In genomic region chr8:83652744-83653661, GRCm38 (mm10) we compare ENCODE assay signal across 8 mouse cellular contexts. TPM values are rescaled to one million over a fixed set of nuclear protein-coding genes. Genes with fewer than 3 reads are reported as not detected.
DNase-seq lines count a peak whose midpoint lies in the region; ATAC-seq and TF ChIP-seq lines count a peak whose summit lies in the region.

No protein-coding gene starts in this region.

- H3K9me3 ChIP-seq in kidney, embryonic 14.5 days (ENCODE audit: control insufficient read depth, low read length): peaks cover 6% of the 10 kb centered on the region; the same call in 1 of the 2 replicates
- H3K9me3 ChIP-seq in erythroblast, embryonic 14.5 days (ENCODE audit: control insufficient read depth, low read length): peaks cover 12% of the 10 kb centered on the region
- H3K9me3 ChIP-seq in intestine, postnatal 0 days (ENCODE audit: control insufficient read depth): no peaks in the 10 kb centered on the region
- H3K9me3 ChIP-seq in midbrain, embryonic 10.5 days (replicated peaks): peaks cover 5% of the 10 kb centered on the region; the same call in 1 of the 2 replicates

- peaks cover 11% of the 10 kb centered on the region for H3K4me1 ChIP-seq in kidney, embryonic 14.5 days (ENCODE audit: control insufficient read depth, insufficient read depth, low read length)
- peaks cover 45% of the 10 kb centered on the region for H3K4me1 ChIP-seq in erythroblast, embryonic 14.5 days (ENCODE audit: control insufficient read depth)
- H3K4me1 ChIP-seq in intestine, postnatal 0 days (replicated peaks; ENCODE audit: control insufficient read depth, insufficient read depth, low read length): no peaks in the 10 kb centered on the region
- H3K4me1 ChIP-seq in midbrain, embryonic 10.5 days: peaks cover 25% of the 10 kb centered on the region

- ATAC-seq in kidney, embryonic 14.5 days (ENCODE audit: low FRiP score, low TSS enrichment): peak; percentile 58
- ATAC-seq in intestine, postnatal 0 days: peak; percentile 14; the same call in 1 of the 2 replicates

- H3K4me3 ChIP-seq in kidney, embryonic 14.5 days (ENCODE audit: low read length): peak overlapping the region; percentile 88
- peak overlapping the region; percentile 78 for H3K4me3 ChIP-seq in erythroblast, embryonic 14.5 days (replicated peaks)
- peak overlapping the region; percentile 98 for H3K4me3 ChIP-seq in intestine, postnatal 0 days (ENCODE audit: low read depth, low read length)
- peak overlapping the region; percentile 89 for H3K4me3 ChIP-seq in midbrain, embryonic 10.5 days

- H3K36me3 ChIP-seq in kidney, embryonic 14.5 days (ENCODE audit: control insufficient read depth, insufficient read depth, low read length): peaks cover 10% of the 10 kb centered on the region; the same call in 1 of the 2 replicates
- H3K36me3 ChIP-seq in erythroblast, embryonic 14.5 days (ENCODE audit: control insufficient read depth): peaks cover 22% of the 10 kb centered on the region
- no peaks in the 10 kb centered on the region for H3K36me3 ChIP-seq in intestine, postnatal 0 days (ENCODE audit: control insufficient read depth, insufficient read depth)
- peaks cover 36% of the 10 kb centered on the region for H3K36me3 ChIP-seq in midbrain, embryonic 10.5 days

- DNase-seq in kidney, adult 8-10 months: no peak
- peak; percentile 41 for DNase-seq in MN1 (ENCODE audit: low spot score)
- DNase-seq in midbrain, embryonic 10.5 days (ENCODE audit: low spot score): no peak
- no peak for DNase-seq in yolk sac, embryonic 10.5 days (ENCODE audit: low spot score)
- no peak for DNase-seq in spleen, adult 18-20 months

- peak overlapping the region; percentile 82 for H3K4me2 ChIP-seq in kidney, embryonic 14.5 days (replicated peaks; ENCODE audit: low read depth, low read length)
- H3K4me2 ChIP-seq in intestine, postnatal 0 days (replicated peaks; ENCODE audit: low read depth): peak overlapping the region; percentile 90

- peak overlapping the region; percentile 86 for H3K9ac ChIP-seq in kidney, embryonic 14.5 days (ENCODE audit: low read depth, low read length)
- peak overlapping the region; percentile 73 for H3K9ac ChIP-seq in intestine, postnatal 0 days (ENCODE audit: low read depth, low read length)

- H3K27me3 ChIP-seq in kidney, embryonic 14.5 days (ENCODE audit: control insufficient read depth, insufficient read depth, low read length): no peaks in the 10 kb centered on the region
- no peaks in the 10 kb centered on the region for H3K27me3 ChIP-seq in erythroblast, embryonic 14.5 days (ENCODE audit: control insufficient read depth)
- no peaks in the 10 kb centered on the region for H3K27me3 ChIP-seq in intestine, postnatal 0 days (replicated peaks; ENCODE audit: control insufficient read depth, insufficient read depth, low read length)
- no peaks in the 10 kb centered on the region for H3K27me3 ChIP-seq in midbrain, embryonic 10.5 days (ENCODE audit: low read depth, poor library complexity, severe bottlenecking)

- peak overlapping the region; percentile 76 for H3K27ac ChIP-seq in kidney, embryonic 14.5 days (ENCODE audit: low read depth, low read length)
- H3K27ac ChIP-seq in intestine, postnatal 0 days (ENCODE audit: low read depth, low read length): peak overlapping the region; percentile 62; the same call in 1 of the 2 replicates
- H3K27ac ChIP-seq in midbrain, embryonic 10.5 days (replicated peaks): peak overlapping the region; percentile 94

- under 1% methylated on average over 45 of the region's 46 CpGs for WGBS in kidney, embryonic 14.5 days
- WGBS in intestine, postnatal 0 days: under 1% methylated on average over 45 of the region's 46 CpGs
- 2% methylated on average over 46 of the region's 46 CpGs for WGBS in midbrain, embryonic 10.5 days

- TF ChIP-seq CTCF in intestine, postnatal 0 days (IDR thresholded peaks at IDR 0.05; ENCODE audit: low read depth): 0 out of 2 replicates have a peak, but pooled peaks have one; percentile 2

RNA-seq across cellular contexts. Expression of gene Gipc1, which starts 0.5 kb away (rescaled TPM):
- 168 and 210 TPM in 2 replicates for polyA plus RNA-seq in kidney, embryonic 14.5 days (2014; fragmentation: Nextera tagmentation; extraction: Ambion mirVana)
- 7.9 and 10.0 TPM in 2 replicates for polyA plus RNA-seq in erythroblast, embryonic 14.5 days (2012)
- 76.1 and 79.3 TPM in 2 replicates for polyA plus RNA-seq in intestine, postnatal 0 days (2015; fragmentation: Nextera tagmentation; extraction: Ambion mirVana)
- polyA plus RNA-seq in midbrain, embryonic 10.5 days (2016; fragmentation: Nextera tagmentation; extraction: Ambion mirVana): 233 and 242 TPM in 2 replicates

RNA-seq across cellular contexts. Expression of gene Ptger1, which starts 13.5 kb away (rescaled TPM):
- polyA plus RNA-seq in kidney, embryonic 14.5 days (2014; fragmentation: Nextera tagmentation; extraction: Ambion mirVana): 0.97 and 1.3 TPM in 2 replicates
- 0.01 and 0.02 TPM in 2 replicates for polyA plus RNA-seq in erythroblast, embryonic 14.5 days (2012)
- 1.1 and 1.2 TPM in 2 replicates for polyA plus RNA-seq in intestine, postnatal 0 days (2015; fragmentation: Nextera tagmentation; extraction: Ambion mirVana)
- polyA plus RNA-seq in midbrain, embryonic 10.5 days (2016; fragmentation: Nextera tagmentation; extraction: Ambion mirVana): 0.29 and 0.38 TPM in 2 replicates

RNA-seq across cellular contexts. Expression of gene Dnajb1, which starts 45.0 kb away (rescaled TPM):
- polyA plus RNA-seq in kidney, embryonic 14.5 days (2014; fragmentation: Nextera tagmentation; extraction: Ambion mirVana): 42.5 and 48.9 TPM in 2 replicates
- polyA plus RNA-seq in erythroblast, embryonic 14.5 days (2012): 20.5 and 20.7 TPM in 2 replicates
- 26.1 and 28.8 TPM in 2 replicates for polyA plus RNA-seq in intestine, postnatal 0 days (2015; fragmentation: Nextera tagmentation; extraction: Ambion mirVana)
- 73.3 and 85.7 TPM in 2 replicates for polyA plus RNA-seq in midbrain, embryonic 10.5 days (2016; fragmentation: Nextera tagmentation; extraction: Ambion mirVana)

RNA-seq across cellular contexts. Expression of gene Tecr, which starts 45.2 kb away (rescaled TPM):
- polyA plus RNA-seq in kidney, embryonic 14.5 days (2014; fragmentation: Nextera tagmentation; extraction: Ambion mirVana): 661 and 682 TPM in 2 replicates
- polyA plus RNA-seq in erythroblast, embryonic 14.5 days (2012): 33.6 and 58.0 TPM in 2 replicates
- polyA plus RNA-seq in intestine, postnatal 0 days (2015; fragmentation: Nextera tagmentation; extraction: Ambion mirVana): 317 and 320 TPM in 2 replicates
- polyA plus RNA-seq in midbrain, embryonic 10.5 days (2016; fragmentation: Nextera tagmentation; extraction: Ambion mirVana): 740 and 757 TPM in 2 replicates

RNA-seq across cellular contexts. Expression of gene Pkn1, which starts 46.0 kb away (rescaled TPM):
- polyA plus RNA-seq in kidney, embryonic 14.5 days (2014; fragmentation: Nextera tagmentation; extraction: Ambion mirVana): 23.8 and 36.1 TPM in 2 replicates
- polyA plus RNA-seq in erythroblast, embryonic 14.5 days (2012): 1.2 and 1.7 TPM in 2 replicates
- 37.0 and 40.2 TPM in 2 replicates for polyA plus RNA-seq in intestine, postnatal 0 days (2015; fragmentation: Nextera tagmentation; extraction: Ambion mirVana)
- 22.8 and 27.0 TPM in 2 replicates for polyA plus RNA-seq in midbrain, embryonic 10.5 days (2016; fragmentation: Nextera tagmentation; extraction: Ambion mirVana)
